Mouse (Mus musculus) hindbrain, postnatal 0 days (tissue): Measurements from ENCODE around the gene Gng3. TPM values are rescaled to one million over a fixed set of nuclear protein-coding genes. Genes with fewer than 3 reads are reported as not detected.
A peak's percentile ranks its signal among the peaks of the same experiment; 100 is the strongest.
"Not testable (repeated sequence)": the region's sequence is repeated elsewhere in the genome, so short reads cannot be mapped to it uniquely, and the experiment has no call there.

Source experiments
- ATAC-seq: fragments of 200-750 bp; cut with Nextera tagmentation; 2 replicates; pipeline ENCODE4 v1.8.0; 2017; ENCODE audit warnings: mild to moderate bottlenecking, moderate TSS enrichment, moderate library complexity
- DNase-seq: peaks from one replicate; pipeline ENCODE4 v3.0.0-alpha.2; 2015; ENCODE audit warnings: low spot score
- H3K27ac ChIP-seq: fragments of 300-500 bp; sonication (generic); 2 replicates; pipeline ENCODE4 v1.5.1; 2014; ENCODE audit warnings: mild to moderate bottlenecking
- H3K27me3 ChIP-seq: fragments of 300-500 bp; sonication (generic); 2 replicates; pipeline ENCODE4 v1.6.1; 2014; ENCODE audit warnings: low read length, mixed read lengths; ENCODE audit not compliant: insufficient read depth
- H3K36me3 ChIP-seq: fragments of 300-500 bp; sonication (generic); 2 replicates; pipeline ENCODE4 v1.6.1; 2014; ENCODE audit warnings: low read length, mixed read lengths; ENCODE audit not compliant: insufficient read depth
- H3K4me1 ChIP-seq: fragments of 300-500 bp; sonication (generic); 2 replicates; pipeline ENCODE4 v1.6.1; 2014; ENCODE audit warnings: antibody characterized with exemption, low read length, mixed read lengths; ENCODE audit not compliant: insufficient read depth
- H3K4me2 ChIP-seq: fragments of 300-500 bp; sonication (generic); 2 replicates; pipeline ENCODE4 v1.6.1; 2014; ENCODE audit warnings: low read depth, mild to moderate bottlenecking, low read length, moderate library complexity, mixed read lengths
- H3K4me3 ChIP-seq: fragments of 300-500 bp; sonication (generic); 2 replicates; pipeline ENCODE4 v1.5.1; 2014; ENCODE audit warnings: low read length
- H3K9ac ChIP-seq: fragments of 300-500 bp; sonication (generic); replicated peaks from 2 replicates; pipeline ENCODE4 v1.6.1; 2014; ENCODE audit warnings: mild to moderate bottlenecking, low read length, moderate library complexity, mixed read lengths
- H3K9me3 ChIP-seq: fragments of 300-500 bp; sonication (generic); 2 replicates; pipeline ENCODE4 v1.6.1; 2016; ENCODE audit warnings: low read length, mixed read lengths
- CTCF ChIP-seq: IDR thresholded peaks from 2 replicates; pipeline ENCODE4 v1.5.1; 2016; ENCODE audit warnings: antibody characterized with exemption, control low read depth, low read depth
- WGBS: fragments of 180-500 bp; shearing (Covaris S2); extraction: QIAGEN DNeasy Blood & Tissue Kit; methylation state at CpG from one replicate; pipeline ENCODE4 v1.1.7; 2014; 5-methylcytosine and 5-hydroxymethylcytosine counted together
- polyA plus RNA-seq: library from polyadenylated mRNA; unstranded; fragments of >200 nt; fragmentation: Nextera tagmentation; extraction: Ambion mirVana; gene quantifications from 2 replicates; pipeline ENCODE4 v1.2.1, GENCODE M21; 2015
- total RNA-seq: library from RNA; depleted of rRNA; stranded (reverse); fragments of >200 nt; gene quantifications from 2 replicates; pipeline ENCODE4 v1.2.3, GENCODE M21; 2014

The Gng3 gene
- total and polyA plus RNA-seq, 2 experiments from 2014 or later = 93.2 to 626 TPM

GRCm38 (mm10) chr19:8837251-8837791, 1.7 kb downstream of the Gng3 start, which contains the start of gene Bscl2:
TSS of gene Bscl2 (plus strand) at chr19:8837467.
- Histone ChIP-seq H3K4me2 (peak within 1 kb of the TSS; percentile 91), H3K36me3 (peaks cover 23% of the 10 kb centered on the region), H3K4me1 (peaks cover 8% of the 10 kb centered on the region)

GRCm38 (mm10) chr19:8836327-8836726, 2.7 kb downstream of the Gng3 start:
- H3K27me3 ChIP-seq, H3K4me3 ChIP-seq, H3K27ac ChIP-seq, H3K4me2 ChIP-seq, ATAC-seq, H3K4me1 ChIP-seq, DNase-seq, H3K9ac ChIP-seq, H3K9me3 ChIP-seq: not testable (repeated sequence)
- peaks cover 30% of the 10 kb centered on the region for H3K36me3 ChIP-seq
- 96% methylated on average over 10 of the region's 10 CpGs for WGBS

More at GRCm38 (mm10) chr19:8837251-8837791, 1.7 kb downstream of the Gng3 start, which contains the start of gene Bscl2:
- Histone ChIP-seq H3K9ac (peak within 1 kb of the TSS; percentile 73), H3K27me3 (no peaks in the 10 kb centered on the region), H3K4me3 (peak within 1 kb of the TSS; percentile 51), H3K9me3 (no peaks in the 10 kb centered on the region), H3K27ac (peak within 1 kb of the TSS; percentile 97)
- WGBS = under 1% methylated on average over 38 of the region's 38 CpGs
- DNase-seq = peak; percentile 94
- peak; percentile 62 for TF ChIP-seq CTCF
- ATAC-seq = peak; percentile 81

- 87% methylated on average over 4 of the region's 4 CpGs for WGBS
- DNase-seq (no peak), ATAC-seq (no peak)
- Histone ChIP-seq H3K4me1 (no peaks in the 10 kb centered on the region), H3K27me3 (no peaks in the 10 kb centered on the region), H3K4me2 (no peak overlapping the region), H3K9me3 (no peaks in the 10 kb centered on the region), H3K4me3 (no peak overlapping the region), H3K27ac (no peak overlapping the region), H3K9ac (no peak overlapping the region), H3K36me3 (peaks cover 64% of the 10 kb centered on the region)
- no peak for TF ChIP-seq CTCF
Observed at GRCm38 (mm10) chr19:8832971-8833370, 6.0 kb downstream of the Gng3 start.

- Histone ChIP-seq H3K27ac (peak overlapping the region; percentile 15; the same call in 1 of the 2 replicates), H3K9ac (no peak overlapping the region), H3K27me3 (no peaks in the 10 kb centered on the region), H3K4me2 (no peak overlapping the region), H3K4me1 (no peaks in the 10 kb centered on the region), H3K36me3 (peaks cover 76% of the 10 kb centered on the region), H3K4me3 (no peak overlapping the region), H3K9me3 (no peaks in the 10 kb centered on the region)
- peak; percentile 65 for ATAC-seq
- 72% methylated on average over 11 of the region's 11 CpGs for whole genome bisulfite sequencing
- peak; percentile 56 for DNase-seq
- peak; percentile 43 for TF ChIP-seq CTCF
Observed at GRCm38 (mm10) chr19:8831262-8831661, 7.7 kb downstream of the Gng3 start.

- Histone ChIP-seq H3K9me3 (no peaks in the 10 kb centered on the region), H3K36me3 (peaks cover 81% of the 10 kb centered on the region), H3K9ac (no peak overlapping the region), H3K27me3 (no peaks in the 10 kb centered on the region), H3K4me2 (no peak overlapping the region), H3K4me1 (no peaks in the 10 kb centered on the region), H3K27ac (peak overlapping the region; percentile 15; the same call in 1 of the 2 replicates), H3K4me3 (no peak overlapping the region)
- ATAC-seq (peak; percentile 42), DNase-seq (peak; percentile 22)
- WGBS = 77% methylated on average over 8 of the region's 8 CpGs
- TF ChIP-seq CTCF = no peak
Observed at GRCm38 (mm10) chr19:8830664-8831063, 8.3 kb downstream of the Gng3 start.

GRCm38 (mm10) chr19:8829660-8830059, 9.3 kb downstream of the Gng3 start, which contains the start of gene AC129217.1:
TSS of gene AC129217.1 (plus strand) at chr19:8829773.
- H3K4me3 ChIP-seq = no peak within 1 kb of the TSS
- H3K27ac ChIP-seq = no peak within 1 kb of the TSS
- no peak within 1 kb of the TSS for H3K9ac ChIP-seq
- 87% methylated on average over 8 of the region's 8 CpGs for WGBS
- DNase-seq (no peak), ATAC-seq (no peak)
- H3K4me2 ChIP-seq = no peak within 1 kb of the TSS
- H3K36me3 ChIP-seq = peaks cover 83% of the 10 kb centered on the region
- H3K9me3 ChIP-seq = no peaks in the 10 kb centered on the region
- no peak for TF ChIP-seq CTCF
- H3K4me1 ChIP-seq = no peaks in the 10 kb centered on the region
- H3K27me3 ChIP-seq = no peaks in the 10 kb centered on the region

- no peak for TF ChIP-seq CTCF
- Histone ChIP-seq H3K36me3 (peaks cover 34% of the 10 kb centered on the region), H3K4me1 (peaks cover 20% of the 10 kb centered on the region), H3K27ac (no peak overlapping the region), H3K9ac (peak overlapping the region; percentile 42; the same call in 1 of the 2 replicates), H3K27me3 (no peaks in the 10 kb centered on the region), H3K9me3 (no peaks in the 10 kb centered on the region), H3K4me2 (peak overlapping the region; percentile 95), H3K4me3 (peak overlapping the region; percentile 96)
- 50% methylated on average over 8 of the region's 8 CpGs for WGBS
- ATAC-seq (no peak), DNase-seq (peak; percentile 12)
Observed at GRCm38 (mm10) chr19:8822696-8823095, 16.3 kb downstream of the Gng3 start.
